Mouse (Mus musculus): ENCODE results near the gene Uap1l1.
A peak's percentile ranks its signal among the peaks of the same experiment; 100 is the strongest.
"Not testable (repeated sequence)": the region's sequence is repeated elsewhere in the genome, so short reads cannot be mapped to it uniquely, and the experiment has no call there.

The Uap1l1 gene

DNA sequence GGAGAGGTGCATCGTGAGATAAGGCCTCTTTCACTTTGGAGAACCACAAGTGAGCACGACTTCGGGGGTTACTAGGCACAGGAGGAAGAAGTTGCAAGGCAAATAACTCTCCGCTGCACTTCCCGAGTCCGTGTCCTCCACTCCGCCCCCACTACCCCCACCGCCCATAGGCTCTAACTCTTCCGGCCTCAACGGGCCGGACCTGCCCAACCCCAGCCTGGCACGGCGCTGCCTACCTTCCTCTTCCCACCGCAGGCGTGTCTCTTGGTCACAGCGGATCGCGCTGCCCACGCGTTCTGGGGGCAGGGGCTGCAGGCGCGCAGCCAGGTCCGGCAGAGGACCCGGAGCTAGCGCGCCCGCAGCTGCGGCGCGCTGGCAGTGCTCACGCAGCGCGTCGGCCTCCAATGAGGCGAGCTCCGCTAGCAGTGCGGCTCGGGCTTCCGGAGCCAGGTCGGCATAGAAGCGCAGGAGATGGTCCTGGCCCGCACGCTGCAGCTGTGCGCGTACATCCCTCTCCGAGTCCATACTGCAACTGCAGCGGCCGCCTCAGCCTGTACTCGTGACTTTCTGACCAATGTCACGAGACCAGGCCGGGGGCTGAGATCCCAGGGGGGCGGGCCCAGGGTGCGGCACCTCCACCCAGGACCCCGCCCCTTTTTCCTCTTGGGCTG is at the start of gene Uap1l1:
Uap1l1 (minus strand) TSS at position 592 of the 671 bp plus-strand sequence.
- DNase-seq = peak; percentile 91 to 94

GRCm38 (mm10) chr2:25413436-25413835 is 48.0 kb upstream of the Uap1l1 start:
- not testable (repeated sequence) for DNase-seq

DNA sequence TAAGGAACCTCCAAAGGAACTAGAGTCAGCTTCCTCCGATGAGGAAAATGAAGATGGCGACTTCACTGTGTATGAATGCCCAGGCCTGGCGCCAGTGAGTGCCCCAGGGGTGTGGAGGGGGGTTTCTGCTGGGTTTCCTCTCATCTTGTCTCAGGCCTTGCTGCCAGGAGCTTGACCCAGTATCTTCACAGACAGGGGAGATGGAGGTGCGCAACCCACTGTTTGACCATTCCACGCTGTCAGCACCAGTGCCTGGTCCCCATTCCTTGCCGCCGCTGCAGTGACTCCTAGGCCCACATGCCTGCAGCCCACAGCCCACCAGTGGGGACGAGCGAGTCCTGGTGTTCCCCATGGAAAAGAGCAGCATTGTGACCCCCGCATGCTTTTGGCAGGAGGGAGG is 43.4 kb upstream of the Uap1l1 start:
- DNase-seq = peak in 1 of 2 experiments; percentile 36

- no peak for DNase-seq
Measured at GRCm38 (mm10) chr2:25403994-25404393, 38.5 kb upstream of the Uap1l1 start.

DNA sequence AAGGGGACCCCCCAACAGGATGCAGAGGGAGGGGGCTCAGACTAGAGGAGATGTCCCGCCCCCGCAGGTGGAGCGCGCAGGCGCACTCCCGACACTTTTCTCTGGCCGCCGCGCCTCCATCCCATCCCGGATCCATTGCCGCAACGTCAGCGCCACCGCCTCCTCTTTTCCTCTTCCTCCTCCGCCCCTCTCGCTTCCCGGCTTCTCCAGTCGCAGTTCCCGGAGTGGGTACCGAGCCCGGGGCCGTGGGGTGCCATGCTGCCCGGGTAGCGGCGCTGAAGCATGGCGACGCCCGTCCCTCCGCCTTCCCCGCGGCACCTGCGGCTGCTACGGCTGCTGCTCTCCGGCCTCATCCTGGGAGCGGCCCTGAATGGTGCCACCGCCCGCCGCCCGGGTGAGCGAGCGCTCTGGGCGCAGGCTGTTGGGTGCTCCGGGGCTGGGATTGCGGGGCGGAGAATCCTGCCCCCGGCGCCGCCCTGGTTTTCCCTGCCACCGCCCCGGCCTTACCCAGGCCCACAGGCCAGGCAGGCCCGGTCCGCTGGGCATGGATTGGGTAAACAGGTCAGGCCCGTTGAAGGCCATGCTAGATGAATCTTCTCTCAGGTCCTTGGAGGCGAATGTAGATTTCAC is 37.6 kb upstream of the Uap1l1 start:
- peak; percentile 75 to 83 for DNase-seq

DNA sequence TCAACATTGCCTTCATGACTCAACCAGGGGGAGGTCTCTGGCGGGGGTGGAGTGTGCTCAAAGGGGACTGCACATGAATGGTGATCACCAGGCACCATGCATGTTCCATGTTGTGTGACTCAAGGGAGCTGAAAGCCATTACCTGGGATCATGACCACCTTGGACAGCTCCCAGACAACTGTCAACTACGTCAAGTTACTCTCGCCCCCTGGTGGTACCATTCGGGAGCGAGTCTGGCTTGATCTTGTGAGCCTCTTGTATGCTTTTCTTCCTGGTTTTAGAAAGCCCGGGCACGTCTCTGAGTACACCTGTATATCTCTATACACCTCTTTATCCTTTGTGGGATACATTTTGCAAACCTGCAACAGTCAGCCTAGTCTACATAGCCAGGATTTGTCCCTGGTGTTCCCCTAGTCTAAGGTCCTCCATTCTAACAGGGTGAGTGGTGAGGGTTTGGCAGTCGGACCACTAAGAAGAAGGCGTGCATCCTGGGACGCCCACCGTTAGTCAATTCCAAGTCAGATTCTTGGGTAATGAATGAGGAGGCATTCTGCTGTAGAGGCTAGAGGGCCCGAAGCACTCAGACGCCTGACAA is 37.0 kb upstream of the Uap1l1 start:
- peak; percentile 90 to 94 for DNase-seq

- peak; percentile 74 to 76 for DNase-seq
Measured at GRCm38 (mm10) chr2:25400764-25401163, 35.3 kb upstream of the Uap1l1 start.

- DNase-seq = no peak
Measured at GRCm38 (mm10) chr2:25400291-25400690, 34.8 kb upstream of the Uap1l1 start.

DNA sequence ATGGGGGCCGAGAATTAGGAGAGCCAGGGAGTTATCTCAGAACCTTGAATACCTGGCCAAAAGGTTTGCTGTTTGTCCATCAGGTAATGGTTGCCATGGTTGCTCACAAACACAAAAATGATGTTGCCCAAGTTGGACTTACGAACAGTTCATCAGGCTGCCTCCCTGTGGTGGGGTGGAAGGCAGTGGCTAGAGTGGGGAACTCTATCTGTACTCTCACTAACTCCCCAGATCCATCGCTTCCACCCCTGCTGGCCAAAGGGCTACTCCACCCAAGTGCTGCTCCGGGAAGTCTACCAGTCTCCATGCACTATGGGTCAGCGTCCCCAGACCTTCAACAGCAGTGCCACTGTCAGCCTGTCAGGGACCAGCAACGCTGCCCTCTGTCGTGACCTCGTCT is 33.6 kb upstream of the Uap1l1 start, which contains the start of gene Npdc1:
Npdc1 (plus strand) TSS at position 301 of the 400 bp plus-strand sequence.
- no peak for DNase-seq

DNA sequence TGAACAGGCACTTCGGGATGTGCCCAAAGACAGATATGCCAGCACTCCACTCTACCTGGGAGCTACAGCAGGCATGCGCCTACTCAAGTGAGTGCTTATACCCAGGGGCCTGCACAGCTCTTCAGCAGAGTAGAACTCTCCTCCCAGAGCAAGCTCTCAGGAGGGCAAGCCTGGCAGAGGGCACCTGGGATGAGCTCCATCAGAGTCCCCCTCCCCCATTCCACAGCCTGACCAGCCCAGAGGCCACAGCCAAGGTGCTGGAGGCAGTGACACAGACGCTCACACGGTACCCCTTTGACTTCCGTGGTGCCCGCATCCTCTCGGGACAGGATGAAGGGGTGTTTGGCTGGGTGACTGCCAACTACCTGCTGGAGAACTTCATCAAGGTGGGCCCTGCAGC is 32.6 kb upstream of the Uap1l1 start:
- DNase-seq = no peak

DNA sequence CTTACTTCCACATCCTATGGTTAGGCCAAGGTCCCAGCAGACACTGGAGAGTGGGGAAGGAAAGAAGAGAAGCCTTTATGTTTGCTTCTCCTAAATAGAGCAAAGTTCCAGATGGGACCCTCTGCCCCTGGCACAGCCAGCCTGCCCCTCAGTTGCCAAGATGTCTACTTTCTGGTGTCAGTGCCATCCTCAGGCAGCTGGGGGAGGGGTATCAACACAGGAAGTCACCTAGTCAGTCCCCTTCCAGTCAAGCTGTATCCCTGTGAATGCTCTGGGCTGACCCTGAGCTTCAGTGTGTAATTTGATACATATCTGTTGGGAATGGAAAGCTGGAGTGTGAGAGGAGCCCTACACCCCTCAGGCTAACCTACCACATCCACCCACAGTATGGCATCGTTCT is 31.5 kb upstream of the Uap1l1 start:
- no peak for DNase-seq

- no peak for DNase-seq
Measured at GRCm38 (mm10) chr2:25396597-25396983, 31.1 kb upstream of the Uap1l1 start.

DNA sequence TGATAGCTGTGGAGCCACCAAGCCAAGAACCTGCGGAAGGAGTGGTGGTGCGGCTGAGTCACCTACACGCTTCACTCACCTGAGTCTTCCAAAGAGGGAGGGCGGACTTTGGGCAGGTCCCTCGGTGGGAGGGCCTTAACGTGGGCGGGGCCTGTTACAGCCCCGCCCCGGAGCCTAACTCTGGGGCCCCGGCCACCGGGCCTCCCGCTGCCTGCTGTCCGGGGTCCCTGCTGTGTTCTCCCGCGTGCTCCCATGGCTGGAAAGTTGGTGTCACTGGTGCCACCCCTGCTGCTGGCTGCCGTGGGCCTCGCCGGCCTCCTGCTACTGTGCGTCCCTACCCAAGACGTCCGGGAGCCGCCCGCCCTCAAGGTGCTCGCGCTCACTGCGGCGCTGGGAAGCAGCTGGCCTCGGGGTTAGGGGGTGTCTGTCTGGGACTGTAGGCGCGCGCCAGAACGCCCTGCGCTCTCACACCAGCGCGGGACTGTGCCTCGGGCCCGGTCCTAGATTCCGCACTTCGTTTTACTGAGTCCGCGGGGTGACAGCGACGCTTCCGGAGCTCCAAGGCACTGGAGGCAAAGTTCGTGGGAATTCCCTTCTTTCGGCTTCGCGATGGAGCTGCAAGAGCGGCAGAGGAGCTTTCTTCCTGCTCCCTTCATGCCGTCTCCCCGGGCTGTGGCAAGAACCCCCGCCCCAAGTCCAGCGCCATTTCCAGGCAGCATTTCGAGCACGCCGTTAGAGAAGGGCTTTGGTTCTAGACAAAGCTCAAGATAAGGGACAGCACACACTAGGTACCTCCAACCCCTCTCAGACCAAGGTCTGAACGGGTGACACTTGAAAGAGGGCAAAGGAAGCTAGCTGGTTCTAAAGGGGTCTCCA is 30.5 kb upstream of the Uap1l1 start, which contains the start of gene Entpd2:
Entpd2 (plus strand) TSS at position 154 of the 876 bp plus-strand sequence.
- DNase-seq = peak; percentile 67 to 74

GRCm38 (mm10) chr2:25394281-25395221 is 29.1 kb upstream of the Uap1l1 start:
- DNase-seq = peak; percentile 39 to 54

DNA sequence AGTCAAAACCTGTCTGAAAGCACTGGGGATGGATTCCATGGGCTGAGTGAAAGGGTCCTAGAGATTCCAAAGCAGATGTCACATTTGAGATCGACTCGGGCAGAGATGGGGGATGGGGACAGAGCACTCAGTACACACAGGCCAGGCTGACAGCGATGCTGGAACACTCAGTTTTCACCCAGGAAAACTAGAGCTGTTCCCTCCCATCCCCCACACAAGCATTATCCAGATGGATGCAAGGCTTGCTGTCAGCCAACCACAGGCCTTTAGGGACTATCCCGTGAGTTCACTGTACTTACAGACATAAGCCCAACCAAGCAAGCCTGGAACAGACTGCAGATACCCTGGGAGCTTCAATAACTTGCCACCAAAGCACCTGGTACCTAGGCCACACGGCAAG is 25.8 kb upstream of the Uap1l1 start:
- no peak for DNase-seq

GRCm38 (mm10) chr2:25384492-25384891 is 19.0 kb upstream of the Uap1l1 start:
- DNase-seq = no peak

GRCm38 (mm10) chr2:25376589-25376988 is 11.1 kb upstream of the Uap1l1 start:
- peak; percentile 66 to 76 for DNase-seq

GRCm38 (mm10) chr2:25373431-25373830 is 7.9 kb upstream of the Uap1l1 start:
- no peak for DNase-seq

GRCm38 (mm10) chr2:25372644-25373391 is 7.3 kb upstream of the Uap1l1 start:
- DNase-seq = no peak

GRCm38 (mm10) chr2:25371764-25372643 is 6.5 kb upstream of the Uap1l1 start, which contains the start of gene Sapcd2:
Sapcd2 (plus strand) TSS chr2:25372321.
- peak; percentile 90 to 95 for DNase-seq
